Mouse (Mus musculus): ENCODE data around the gene Ptch2. TPM values are rescaled to one million over a fixed set of nuclear protein-coding genes. Genes with fewer than 3 reads are reported as not detected.
A peak's percentile ranks its signal among the peaks of the same experiment; 100 is the strongest.

Ptch2 gene
- polyA plus RNA-seq, 1 experiment from 2014 or later, result 7.4 TPM

DNA sequence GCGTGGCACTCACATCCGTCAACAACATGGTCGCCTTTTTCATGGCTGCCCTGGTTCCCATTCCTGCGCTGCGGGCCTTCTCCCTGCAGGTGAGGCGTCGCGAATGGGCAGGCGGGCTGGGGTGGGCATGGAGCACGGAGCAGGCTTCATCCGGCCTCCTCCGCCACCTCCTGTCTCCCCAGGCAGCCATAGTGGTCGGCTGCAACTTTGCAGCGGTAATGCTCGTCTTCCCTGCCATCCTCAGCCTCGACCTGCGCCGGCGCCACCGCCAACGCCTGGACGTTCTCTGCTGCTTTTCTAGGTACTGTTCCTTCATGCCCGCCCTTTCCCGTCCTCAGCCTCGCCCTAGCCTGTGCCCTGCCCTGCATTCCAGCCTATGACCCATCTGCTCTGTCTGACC, 13.5 kb downstream of the Ptch2 start:
- Histone ChIP-seq H3K36me3 (ENCODE audit: control insufficient read depth, insufficient read depth, low read length) (peaks cover 13% of the 10 kb centered on the region), H3K9ac (ENCODE audit: low read depth, low read length) (no peak overlapping the region), H3K4me2 (ENCODE audit: low read length) (no peak overlapping the region), H3K4me1 (ENCODE audit: control insufficient read depth, insufficient read depth, low read length) (no peaks in the 10 kb centered on the region), H3K27ac (ENCODE audit: low read length) (no peak overlapping the region), H3K9me3 (replicated peaks; ENCODE audit: control insufficient read depth, low read length, poor library complexity, severe bottlenecking) (no peaks in the 10 kb centered on the region), H3K27me3 (ENCODE audit: control insufficient read depth, insufficient read depth, low read depth, low read length) (no peaks in the 10 kb centered on the region), H3K4me3 (ENCODE audit: low read depth, low read length) (no peak overlapping the region)
- ATAC-seq, result no peak
- 95% methylated on average over 25 of the region's 25 CpGs for WGBS

DNA sequence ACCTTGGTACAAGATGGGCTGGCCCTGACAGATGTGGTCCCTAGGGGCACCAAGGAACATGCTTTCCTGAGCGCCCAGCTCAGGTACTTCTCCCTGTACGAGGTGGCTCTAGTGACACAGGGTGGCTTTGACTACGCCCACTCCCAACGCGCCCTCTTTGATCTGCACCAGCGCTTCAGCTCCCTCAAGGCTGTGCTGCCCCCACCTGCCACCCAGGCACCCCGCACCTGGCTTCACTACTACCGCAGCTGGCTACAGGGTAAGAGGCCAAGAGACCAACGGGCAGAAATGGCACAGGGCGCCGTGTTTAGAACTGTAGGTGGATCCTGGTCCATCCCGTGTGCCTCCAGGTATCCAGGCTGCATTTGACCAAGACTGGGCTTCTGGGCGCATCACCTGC, 14.4 kb downstream of the Ptch2 start:
- H3K4me3 ChIP-seq (ENCODE audit: low read depth, low read length), result no peak overlapping the region
- H3K4me2 ChIP-seq (ENCODE audit: low read length), result no peak overlapping the region
- peaks cover 13% of the 10 kb centered on the region for H3K36me3 ChIP-seq (ENCODE audit: control insufficient read depth, insufficient read depth, low read length)
- ATAC-seq, result no peak
- H3K27me3 ChIP-seq (ENCODE audit: control insufficient read depth, insufficient read depth, low read depth, low read length), result no peaks in the 10 kb centered on the region
- WGBS, result 93% methylated on average over 13 of the region's 13 CpGs
- H3K27ac ChIP-seq (ENCODE audit: low read length), result no peak overlapping the region
- no peaks in the 10 kb centered on the region for H3K4me1 ChIP-seq (ENCODE audit: control insufficient read depth, insufficient read depth, low read length)
- H3K9ac ChIP-seq (ENCODE audit: low read depth, low read length), result no peak overlapping the region
- H3K9me3 ChIP-seq (replicated peaks; ENCODE audit: control insufficient read depth, low read length, poor library complexity, severe bottlenecking), result no peaks in the 10 kb centered on the region

DNA sequence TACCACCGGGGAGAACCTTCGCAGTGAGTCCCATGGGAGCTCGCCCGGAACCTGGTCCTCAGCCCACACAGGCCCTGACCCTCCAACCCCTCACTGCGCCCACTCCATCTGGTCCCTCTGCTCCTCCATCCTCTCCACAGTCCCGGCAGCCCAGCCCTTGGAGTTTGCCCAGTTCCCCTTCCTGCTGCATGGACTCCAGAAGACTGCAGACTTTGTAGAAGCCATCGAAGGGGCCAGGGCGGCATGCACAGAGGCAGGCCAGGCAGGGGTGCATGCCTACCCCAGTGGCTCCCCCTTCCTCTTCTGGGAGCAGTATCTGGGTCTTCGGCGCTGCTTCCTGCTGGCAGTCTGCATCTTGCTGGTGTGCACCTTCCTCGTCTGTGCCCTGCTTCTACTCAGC, 15.1 kb downstream of the Ptch2 start:
- no peaks in the 10 kb centered on the region for H3K9me3 ChIP-seq (replicated peaks; ENCODE audit: control insufficient read depth, low read length, poor library complexity, severe bottlenecking)
- H3K4me3 ChIP-seq (ENCODE audit: low read depth, low read length), result no peak overlapping the region
- no peak for ATAC-seq
- no peak overlapping the region for H3K27ac ChIP-seq (ENCODE audit: low read length)
- H3K4me2 ChIP-seq (ENCODE audit: low read length), result no peak overlapping the region
- H3K36me3 ChIP-seq (ENCODE audit: control insufficient read depth, insufficient read depth, low read length), result peaks cover 13% of the 10 kb centered on the region
- no peaks in the 10 kb centered on the region for H3K4me1 ChIP-seq (ENCODE audit: control insufficient read depth, insufficient read depth, low read length)
- H3K9ac ChIP-seq (ENCODE audit: low read depth, low read length), result no peak overlapping the region
- WGBS, result 93% methylated on average over 11 of the region's 11 CpGs
- H3K27me3 ChIP-seq (ENCODE audit: control insufficient read depth, insufficient read depth, low read depth, low read length), result no peaks in the 10 kb centered on the region

DNA sequence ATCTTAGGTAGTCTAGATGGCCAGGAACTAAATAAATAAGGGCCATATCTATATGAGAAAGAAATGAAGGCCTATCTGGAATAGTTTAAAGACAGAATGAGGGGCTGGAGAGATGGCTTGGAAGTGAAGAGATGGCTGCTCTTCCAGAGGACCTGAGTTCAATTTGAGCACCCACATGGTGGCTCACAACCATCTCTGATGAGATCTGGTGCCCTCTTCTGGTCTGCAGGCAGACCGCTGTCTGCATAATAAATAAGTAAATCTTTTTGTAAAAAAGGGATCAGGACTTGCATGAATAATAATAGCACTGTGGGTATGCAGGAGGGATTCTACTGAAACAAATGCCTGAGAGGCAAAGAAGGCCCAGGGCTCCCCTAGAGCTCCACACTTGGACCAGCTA, 17.4 kb downstream of the Ptch2 start:
- Histone ChIP-seq H3K27me3 (ENCODE audit: control insufficient read depth, insufficient read depth, low read depth, low read length) (no peaks in the 10 kb centered on the region), H3K27ac (ENCODE audit: low read length) (no peak overlapping the region), H3K4me1 (ENCODE audit: control insufficient read depth, insufficient read depth, low read length) (no peaks in the 10 kb centered on the region), H3K9me3 (replicated peaks; ENCODE audit: control insufficient read depth, low read length, poor library complexity, severe bottlenecking) (no peaks in the 10 kb centered on the region), H3K9ac (ENCODE audit: low read depth, low read length) (no peak overlapping the region), H3K36me3 (ENCODE audit: control insufficient read depth, insufficient read depth, low read length) (peaks cover 9% of the 10 kb centered on the region; the same call in 1 of the 2 replicates), H3K4me2 (ENCODE audit: low read length) (no peak overlapping the region), H3K4me3 (ENCODE audit: low read depth, low read length) (no peak overlapping the region)
- 82% methylated on average over 1 of the region's 1 CpGs for WGBS
- ATAC-seq, result no peak

DNA sequence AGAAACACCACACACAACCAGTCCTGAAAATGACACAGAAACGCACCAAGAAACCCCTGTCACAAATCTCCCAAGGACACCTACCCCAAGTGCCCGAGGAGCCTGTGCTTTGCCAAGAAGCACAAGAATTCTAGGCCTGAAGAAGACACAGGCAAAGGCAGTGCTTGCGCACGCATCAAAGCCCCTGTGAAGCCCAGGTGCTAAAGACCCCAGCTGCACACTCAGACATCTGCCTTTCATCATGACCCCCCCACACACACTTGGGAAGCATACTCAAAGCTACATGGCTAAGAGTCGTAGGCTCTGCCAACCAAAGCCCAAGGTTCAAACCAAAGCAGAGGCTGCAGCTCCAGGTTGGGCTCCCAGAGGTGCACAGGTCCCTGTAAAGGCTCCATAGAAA, 19.7 kb downstream of the Ptch2 start:
- no peak overlapping the region for H3K4me2 ChIP-seq (ENCODE audit: low read length)
- H3K9me3 ChIP-seq (replicated peaks; ENCODE audit: control insufficient read depth, low read length, poor library complexity, severe bottlenecking), result no peaks in the 10 kb centered on the region
- H3K4me1 ChIP-seq (ENCODE audit: control insufficient read depth, insufficient read depth, low read length), result peaks cover 6% of the 10 kb centered on the region; the same call in 1 of the 2 replicates
- no peak overlapping the region for H3K4me3 ChIP-seq (ENCODE audit: low read depth, low read length)
- no peak for ATAC-seq
- H3K27ac ChIP-seq (ENCODE audit: low read length), result no peak overlapping the region
- H3K27me3 ChIP-seq (ENCODE audit: control insufficient read depth, insufficient read depth, low read depth, low read length), result no peaks in the 10 kb centered on the region
- 88% methylated on average over 5 of the region's 5 CpGs for WGBS
- H3K36me3 ChIP-seq (ENCODE audit: control insufficient read depth, insufficient read depth, low read length), result peaks cover 7% of the 10 kb centered on the region; the same call in 1 of the 2 replicates
- no peak overlapping the region for H3K9ac ChIP-seq (ENCODE audit: low read depth, low read length)

DNA sequence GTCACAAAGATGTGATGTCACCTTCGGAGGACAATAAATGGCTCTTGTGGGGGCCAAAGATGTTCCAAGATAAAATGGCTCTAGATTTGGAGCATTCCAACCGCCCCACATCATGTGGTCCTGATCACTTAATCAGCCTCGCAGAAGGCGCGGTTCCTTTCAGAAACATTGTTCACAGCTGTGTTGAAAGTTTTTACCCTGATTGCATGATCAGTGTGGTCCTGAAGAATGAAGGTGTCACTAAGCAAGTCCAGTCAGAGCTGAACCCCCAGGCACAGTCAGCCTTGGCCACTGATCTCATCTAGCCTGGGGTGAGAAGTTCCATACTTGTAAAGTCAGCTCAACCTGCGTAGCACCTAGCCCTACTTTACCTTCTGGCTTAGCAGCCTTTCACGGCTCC, 22.1 kb downstream of the Ptch2 start:
- H3K4me1 ChIP-seq (ENCODE audit: control insufficient read depth, insufficient read depth, low read length), result peaks cover 6% of the 10 kb centered on the region; the same call in 1 of the 2 replicates
- H3K4me3 ChIP-seq (ENCODE audit: low read depth, low read length), result no peak overlapping the region
- no peaks in the 10 kb centered on the region for H3K9me3 ChIP-seq (replicated peaks; ENCODE audit: control insufficient read depth, low read length, poor library complexity, severe bottlenecking)
- WGBS, result 94% methylated on average over 7 of the region's 7 CpGs
- H3K27ac ChIP-seq (ENCODE audit: low read length), result no peak overlapping the region
- ATAC-seq, result no peak
- H3K9ac ChIP-seq (ENCODE audit: low read depth, low read length), result no peak overlapping the region
- H3K4me2 ChIP-seq (ENCODE audit: low read length), result no peak overlapping the region
- peaks cover 7% of the 10 kb centered on the region; the same call in 1 of the 2 replicates for H3K36me3 ChIP-seq (ENCODE audit: control insufficient read depth, insufficient read depth, low read length)
- H3K27me3 ChIP-seq (ENCODE audit: control insufficient read depth, insufficient read depth, low read depth, low read length), result no peaks in the 10 kb centered on the region

DNA sequence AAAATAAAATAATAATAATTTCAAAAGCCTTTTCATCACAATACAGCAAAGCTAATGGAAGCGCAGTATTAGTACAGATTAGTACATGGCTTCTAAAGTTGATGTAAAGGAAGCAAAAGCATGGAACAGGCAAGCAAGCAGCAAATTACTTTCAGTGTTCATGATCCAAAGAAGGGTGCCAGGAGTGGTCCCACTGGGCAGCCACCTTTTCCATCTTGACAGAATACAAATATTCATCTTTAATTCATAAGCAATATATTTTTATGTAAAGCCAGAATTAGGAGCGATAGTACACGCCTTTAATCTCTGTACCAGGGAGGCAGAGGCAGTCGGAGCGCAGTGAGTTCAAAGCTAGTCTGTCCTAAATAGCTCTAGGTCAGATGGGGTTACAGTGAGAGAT, 23.8 kb downstream of the Ptch2 start:
- no peaks in the 10 kb centered on the region for H3K36me3 ChIP-seq (ENCODE audit: control insufficient read depth, insufficient read depth, low read length)
- H3K9ac ChIP-seq (ENCODE audit: low read depth, low read length), result peak overlapping the region; percentile 79
- H3K4me1 ChIP-seq (ENCODE audit: control insufficient read depth, insufficient read depth, low read length), result peaks cover 6% of the 10 kb centered on the region; the same call in 1 of the 2 replicates
- H3K4me3 ChIP-seq (ENCODE audit: low read depth, low read length), result peak overlapping the region; percentile 69
- H3K27me3 ChIP-seq (ENCODE audit: control insufficient read depth, insufficient read depth, low read depth, low read length), result no peaks in the 10 kb centered on the region
- peak; percentile 19; the same call in 1 of the 2 replicates for ATAC-seq
- H3K4me2 ChIP-seq (ENCODE audit: low read length), result peak overlapping the region; percentile 88
- no peaks in the 10 kb centered on the region for H3K9me3 ChIP-seq (replicated peaks; ENCODE audit: control insufficient read depth, low read length, poor library complexity, severe bottlenecking)
- WGBS, result 56% methylated on average over 5 of the region's 5 CpGs
- peak overlapping the region; percentile 94 for H3K27ac ChIP-seq (ENCODE audit: low read length)

DNA sequence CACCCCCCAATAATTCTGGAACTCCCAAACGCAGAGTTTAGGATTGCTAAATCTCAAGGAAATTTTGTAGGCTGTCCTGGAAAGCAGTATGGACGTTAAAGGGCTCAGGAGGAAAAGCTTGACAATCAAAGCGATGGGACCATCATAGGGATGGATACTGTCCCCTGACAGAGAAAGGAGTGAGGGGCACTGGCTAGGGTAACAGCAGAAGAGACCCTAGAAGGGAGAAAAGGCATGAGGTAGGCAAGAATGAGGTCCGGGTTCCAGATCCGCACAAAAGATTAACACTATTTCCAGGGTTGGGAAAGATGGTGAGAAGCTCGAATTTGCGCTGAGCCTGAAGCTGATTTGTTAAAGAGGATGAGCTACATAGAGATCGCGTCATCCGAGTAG, 24.2 kb downstream of the Ptch2 start:
- H3K4me1 ChIP-seq (ENCODE audit: control insufficient read depth, insufficient read depth, low read length), result peaks cover 7% of the 10 kb centered on the region
- no peaks in the 10 kb centered on the region for H3K36me3 ChIP-seq (ENCODE audit: control insufficient read depth, insufficient read depth, low read length)
- 6% methylated on average over 10 of the region's 10 CpGs for WGBS
- no peaks in the 10 kb centered on the region for H3K27me3 ChIP-seq (ENCODE audit: control insufficient read depth, insufficient read depth, low read depth, low read length)
- peak overlapping the region; percentile 79 for H3K9ac ChIP-seq (ENCODE audit: low read depth, low read length)
- peak overlapping the region; percentile 94 for H3K27ac ChIP-seq (ENCODE audit: low read length)
- peak; percentile 47 for ATAC-seq
- H3K4me3 ChIP-seq (ENCODE audit: low read depth, low read length), result peak overlapping the region; percentile 69
- H3K9me3 ChIP-seq (replicated peaks; ENCODE audit: control insufficient read depth, low read length, poor library complexity, severe bottlenecking), result no peaks in the 10 kb centered on the region
- peak overlapping the region; percentile 88 for H3K4me2 ChIP-seq (ENCODE audit: low read length)

DNA sequence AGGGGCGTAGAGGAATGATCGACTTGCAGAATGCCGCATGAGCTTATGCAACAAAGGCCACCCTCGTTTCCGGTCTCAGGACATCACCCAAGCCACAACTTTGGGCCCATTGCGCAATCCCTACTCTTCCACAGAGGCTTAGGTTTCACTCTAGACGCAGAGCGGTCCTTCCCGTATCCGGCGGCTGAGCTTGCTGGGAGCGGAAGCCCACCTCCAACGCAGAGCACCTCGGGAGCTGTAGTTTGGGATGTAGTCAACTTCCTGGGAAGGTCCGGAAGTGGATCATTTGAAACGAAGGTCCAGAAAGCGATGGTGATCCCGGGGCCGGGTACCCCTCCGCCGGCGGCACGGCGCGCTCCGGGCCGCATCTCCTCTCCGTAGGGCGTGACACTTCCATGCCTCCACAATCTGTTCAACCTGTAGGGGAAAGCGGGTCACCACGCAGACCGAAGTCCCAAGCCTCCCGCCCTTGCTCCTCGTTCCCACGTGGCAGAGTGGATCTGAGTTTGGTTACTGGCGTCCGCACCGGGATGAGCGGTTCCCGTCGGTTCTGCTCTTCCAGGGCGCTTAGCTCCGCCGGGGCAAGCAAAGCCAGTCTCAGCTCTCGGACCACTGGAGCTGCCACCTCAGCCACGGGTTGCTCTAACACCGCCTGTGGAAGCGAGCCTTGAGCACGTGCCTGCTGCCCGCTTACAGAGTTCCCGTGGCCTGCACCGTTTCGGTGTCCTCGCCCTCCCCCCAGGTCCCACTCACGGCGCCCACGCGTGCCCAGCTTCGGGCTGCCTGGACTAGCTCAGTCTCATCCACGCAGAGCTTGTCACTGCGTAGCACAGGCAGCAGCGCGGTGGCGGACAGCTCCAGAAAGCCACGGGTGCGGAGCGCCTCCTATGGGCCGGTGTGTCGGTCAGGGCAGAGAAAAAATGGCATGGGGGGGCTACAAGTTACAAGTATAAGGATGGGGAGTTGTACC, 24.9 kb downstream of the Ptch2 start:
- peak; percentile 95 for ATAC-seq
- peak overlapping the region; percentile 79 for H3K9ac ChIP-seq (ENCODE audit: low read depth, low read length)

More for the DNA sequence above, 24.9 kb downstream of the Ptch2 start:
- peak overlapping the region; percentile 88 for H3K4me2 ChIP-seq (ENCODE audit: low read length)
- WGBS, result under 1% methylated on average over 69 of the region's 69 CpGs
- H3K27me3 ChIP-seq (ENCODE audit: control insufficient read depth, insufficient read depth, low read depth, low read length), result no peaks in the 10 kb centered on the region
- H3K4me3 ChIP-seq (ENCODE audit: low read depth, low read length), result peak overlapping the region; percentile 69
- H3K36me3 ChIP-seq (ENCODE audit: control insufficient read depth, insufficient read depth, low read length), result no peaks in the 10 kb centered on the region
- no peaks in the 10 kb centered on the region for H3K9me3 ChIP-seq (replicated peaks; ENCODE audit: control insufficient read depth, low read length, poor library complexity, severe bottlenecking)
- H3K4me1 ChIP-seq (ENCODE audit: control insufficient read depth, insufficient read depth, low read length), result peaks cover 14% of the 10 kb centered on the region
- peak overlapping the region; percentile 94 for H3K27ac ChIP-seq (ENCODE audit: low read length)
